Mouse (Mus musculus) left cerebral cortex, adult 6 months (tissue): ENCODE data around the gene Pank3. TPM values are rescaled to one million over a fixed set of nuclear protein-coding genes. Genes with fewer than 3 reads are reported as not detected.

Experiments used
- long read RNA-seq, 2 experiments: library from polyadenylated mRNA; unstranded; transcript quantifications; one replicate each; pipeline ENCODE4 v2.0.0; 2019 to 2020
- polyA plus RNA-seq: library from polyadenylated mRNA; unstranded; fragments of <200 nt; fragmentation: Nextera tagmentation; gene quantifications from 2 replicates; pipeline ENCODE4 v1.2.3, GENCODE M21; 2021

Pank3 gene
- polyA plus RNA-seq = 4.1 and 4.2 TPM in 2 replicates
- long read RNA-seq, experiment 1, full-length matches to known transcripts = 25 of 50 reads
- long read RNA-seq, experiment 1, partial matches to known transcripts = 4 of 50 reads
- long read RNA-seq, experiment 1, other reads (novel, unspliced or antisense) = 21 of 50 reads
- long read RNA-seq, experiment 2, full-length matches to known transcripts = 4 of 20 reads
- long read RNA-seq, experiment 2, partial matches to known transcripts = 3 of 20 reads
- long read RNA-seq, experiment 2, other reads (novel, unspliced or antisense) = 13 of 20 reads

DNA sequence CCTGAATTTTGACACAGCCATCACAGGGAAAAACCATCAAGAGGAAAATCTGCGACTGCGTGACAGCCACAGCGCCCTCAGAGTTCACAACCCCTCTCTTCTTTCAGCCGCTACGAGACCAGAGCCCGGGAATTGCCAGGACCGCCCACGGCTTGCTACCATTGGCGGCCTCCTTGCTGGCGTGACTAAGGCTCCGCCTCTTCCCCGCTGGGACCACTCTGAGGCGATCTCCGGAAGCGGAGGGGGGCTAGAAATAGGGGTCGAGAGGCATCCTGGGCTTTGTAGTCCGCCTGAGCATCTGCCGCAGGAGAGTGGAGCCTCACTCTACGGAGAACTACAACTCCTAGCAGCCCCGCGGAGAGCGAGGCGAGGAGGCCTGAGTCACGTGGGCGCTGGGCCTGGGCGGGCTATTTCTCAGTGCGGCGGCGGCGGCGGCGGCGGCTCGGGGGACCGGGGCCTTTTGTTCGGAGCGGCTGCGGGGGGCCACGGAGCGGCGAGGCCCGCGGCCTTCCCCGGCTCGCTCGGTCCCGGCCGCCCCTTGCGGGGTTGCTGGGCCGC lies at the start of gene Pank3:
Gene Pank3 (plus strand): TSS at position 297 of the 558 bp plus-strand sequence.

DNA sequence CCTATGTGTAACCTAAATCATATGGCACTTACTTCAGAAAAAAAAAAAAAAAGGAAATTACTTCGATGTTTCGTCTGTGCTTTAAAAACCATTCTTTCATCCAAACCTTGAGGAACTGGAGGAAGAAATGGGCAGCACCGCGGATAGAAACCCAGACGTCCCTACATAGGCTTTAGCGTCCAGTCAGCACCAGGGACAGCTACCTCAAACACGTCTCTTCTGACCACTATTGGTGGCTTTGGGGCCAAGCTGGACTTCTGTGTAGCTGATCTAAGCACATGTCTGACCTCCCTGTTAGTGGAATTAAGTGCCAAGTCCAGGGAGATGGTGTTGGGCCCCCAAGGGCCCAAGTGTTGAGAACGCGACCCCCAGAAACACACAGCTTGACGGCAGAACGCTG lies 29.6 kb downstream of the Pank3 start, which contains the start of gene Fbll1:
Gene Fbll1 (minus strand): TSS at position 11 of the 400 bp plus-strand sequence.

DNA sequence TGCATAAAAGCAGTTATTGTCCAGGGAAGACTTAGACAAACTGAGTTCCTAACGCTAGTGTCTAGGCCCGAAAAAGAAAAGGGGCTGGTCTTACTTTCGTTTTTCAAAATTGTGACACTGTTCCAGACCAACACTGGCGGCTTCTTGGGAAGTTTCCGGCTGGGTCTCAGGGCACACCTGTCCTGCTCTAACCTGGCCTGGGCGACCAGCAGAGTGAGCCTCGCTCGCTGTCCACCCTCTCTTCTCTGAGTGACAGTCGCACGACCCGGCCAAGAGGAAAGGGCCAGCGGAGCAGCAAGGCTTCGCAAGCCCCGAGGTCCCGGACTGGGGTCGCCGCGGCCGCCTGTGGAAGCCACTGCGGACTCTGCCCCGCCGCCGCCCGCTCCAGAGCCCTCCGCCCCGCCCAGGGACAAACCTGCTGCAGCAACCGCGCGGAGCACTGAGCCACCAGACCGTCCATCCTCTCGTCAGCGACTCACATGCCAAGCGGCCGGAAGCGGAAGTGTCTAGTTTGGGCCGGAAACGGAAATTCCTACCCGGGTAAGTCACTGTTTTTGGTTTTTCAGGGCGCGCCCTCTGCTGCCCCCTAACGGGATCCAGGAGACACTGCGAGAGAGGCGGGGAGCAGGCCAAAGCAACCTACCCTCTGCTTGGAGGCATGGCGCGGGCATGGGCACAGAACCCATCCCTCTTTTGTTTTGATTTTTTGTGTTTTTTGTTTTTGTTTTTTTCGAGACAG lies 64.9 kb downstream of the Pank3 start, which contains the start of gene Rars:
Gene Rars (minus strand): TSS at position 485 of the 739 bp plus-strand sequence.

Other genes with a start within 250 kb of the Pank3 start
- gene Fbll1, start 29.4 kb downstream of the Pank3 start, polyA plus RNA-seq = 9.1 and 10.7 TPM in 2 replicates
- 30.9 and 41.4 TPM in 2 replicates for gene Rars, start 65.0 kb downstream of the Pank3 start, polyA plus RNA-seq
- gene Wwc1, start 211.0 kb downstream of the Pank3 start, polyA plus RNA-seq = 15.6 and 22.3 TPM in 2 replicates